Mouse (Mus musculus): Measurements from ENCODE around the gene Map3k15. TPM values are rescaled to one million over a fixed set of nuclear protein-coding genes. Genes with fewer than 3 reads are reported as not detected.

Gene Map3k15
- polyA plus RNA-seq, 1 experiment from 2014 or later: 0.58 TPM

GRCm38 (mm10) chrX:160107817-160108216 is 119.6 kb downstream of the Map3k15 start:
- no peak overlapping the region for H3K9ac ChIP-seq (ENCODE audit: low read length)
- no peaks in the 10 kb centered on the region for H3K9me3 ChIP-seq (replicated peaks; ENCODE audit: control insufficient read depth, low read length)
- H3K4me2 ChIP-seq (ENCODE audit: low read depth, low read length): no peak overlapping the region
- H3K4me3 ChIP-seq (replicated peaks; ENCODE audit: low read length): no peak overlapping the region
- no peak for ATAC-seq (ENCODE audit: insufficient read depth, low FRiP score)
- H3K36me3 ChIP-seq (ENCODE audit: control insufficient read depth, insufficient read depth, low read length): no peaks in the 10 kb centered on the region
- no peaks in the 10 kb centered on the region; the same call in 1 of the 2 replicates for H3K27me3 ChIP-seq (ENCODE audit: control insufficient read depth, insufficient read depth, low read length)
- no peaks in the 10 kb centered on the region for H3K4me1 ChIP-seq (ENCODE audit: control insufficient read depth, insufficient read depth, low read length)
- H3K27ac ChIP-seq (ENCODE audit: low read length): no peak overlapping the region
- WGBS: 62% methylated on average over 4 of the region's 4 CpGs

GRCm38 (mm10) chrX:160113777-160114176 is 125.5 kb downstream of the Map3k15 start:
- Histone ChIP-seq H3K4me2 (ENCODE audit: low read depth, low read length) (no peak overlapping the region), H3K4me1 (ENCODE audit: control insufficient read depth, insufficient read depth, low read length) (no peaks in the 10 kb centered on the region), H3K27ac (ENCODE audit: low read length) (no peak overlapping the region), H3K27me3 (ENCODE audit: control insufficient read depth, insufficient read depth, low read length) (no peaks in the 10 kb centered on the region; the same call in 1 of the 2 replicates), H3K9ac (ENCODE audit: low read length) (no peak overlapping the region), H3K36me3 (ENCODE audit: control insufficient read depth, insufficient read depth, low read length) (no peaks in the 10 kb centered on the region), H3K9me3 (replicated peaks; ENCODE audit: control insufficient read depth, low read length) (no peaks in the 10 kb centered on the region), H3K4me3 (replicated peaks; ENCODE audit: low read length) (no peak overlapping the region)
- ATAC-seq (ENCODE audit: insufficient read depth, low FRiP score): no peak
- WGBS: 88% methylated on average over 1 of the region's 1 CpGs

GRCm38 (mm10) chrX:160116074-160116473 is 127.8 kb downstream of the Map3k15 start:
- Histone ChIP-seq H3K4me2 (ENCODE audit: low read depth, low read length) (no peak overlapping the region), H3K36me3 (ENCODE audit: control insufficient read depth, insufficient read depth, low read length) (no peaks in the 10 kb centered on the region), H3K4me1 (ENCODE audit: control insufficient read depth, insufficient read depth, low read length) (no peaks in the 10 kb centered on the region), H3K27me3 (ENCODE audit: control insufficient read depth, insufficient read depth, low read length) (no peaks in the 10 kb centered on the region; the same call in 1 of the 2 replicates), H3K9me3 (replicated peaks; ENCODE audit: control insufficient read depth, low read length) (no peaks in the 10 kb centered on the region), H3K9ac (ENCODE audit: low read length) (no peak overlapping the region), H3K4me3 (replicated peaks; ENCODE audit: low read length) (no peak overlapping the region), H3K27ac (ENCODE audit: low read length) (no peak overlapping the region)
- no peak for ATAC-seq (ENCODE audit: insufficient read depth, low FRiP score)

GRCm38 (mm10) chrX:160116658-160117057 is 128.4 kb downstream of the Map3k15 start:
- Histone ChIP-seq H3K9me3 (replicated peaks; ENCODE audit: control insufficient read depth, low read length) (no peaks in the 10 kb centered on the region), H3K4me2 (ENCODE audit: low read depth, low read length) (no peak overlapping the region), H3K4me3 (replicated peaks; ENCODE audit: low read length) (no peak overlapping the region), H3K36me3 (ENCODE audit: control insufficient read depth, insufficient read depth, low read length) (no peaks in the 10 kb centered on the region), H3K27me3 (ENCODE audit: control insufficient read depth, insufficient read depth, low read length) (no peaks in the 10 kb centered on the region; the same call in 1 of the 2 replicates), H3K27ac (ENCODE audit: low read length) (no peak overlapping the region), H3K9ac (ENCODE audit: low read length) (no peak overlapping the region), H3K4me1 (ENCODE audit: control insufficient read depth, insufficient read depth, low read length) (no peaks in the 10 kb centered on the region)
- ATAC-seq (ENCODE audit: insufficient read depth, low FRiP score): no peak
- WGBS: 76% methylated on average over 3 of the region's 3 CpGs

- Histone ChIP-seq H3K4me3 (replicated peaks; ENCODE audit: low read length) (no peak overlapping the region), H3K27me3 (ENCODE audit: control insufficient read depth, insufficient read depth, low read length) (no peaks in the 10 kb centered on the region; the same call in 1 of the 2 replicates), H3K27ac (ENCODE audit: low read length) (no peak overlapping the region), H3K4me2 (ENCODE audit: low read depth, low read length) (no peak overlapping the region), H3K36me3 (ENCODE audit: control insufficient read depth, insufficient read depth, low read length) (no peaks in the 10 kb centered on the region), H3K4me1 (ENCODE audit: control insufficient read depth, insufficient read depth, low read length) (peaks cover 3% of the 10 kb centered on the region; the same call in 1 of the 2 replicates), H3K9me3 (replicated peaks; ENCODE audit: control insufficient read depth, low read length) (no peaks in the 10 kb centered on the region), H3K9ac (ENCODE audit: low read length) (no peak overlapping the region)
- WGBS: 69% methylated on average over 11 of the region's 11 CpGs
- ATAC-seq (ENCODE audit: insufficient read depth, low FRiP score): no peak
Measured at GRCm38 (mm10) chrX:160134136-160134843, 146.1 kb downstream of the Map3k15 start.

- Histone ChIP-seq H3K9me3 (replicated peaks; ENCODE audit: control insufficient read depth, low read length) (no peaks in the 10 kb centered on the region), H3K27me3 (ENCODE audit: control insufficient read depth, insufficient read depth, low read length) (no peaks in the 10 kb centered on the region; the same call in 1 of the 2 replicates), H3K4me2 (ENCODE audit: low read depth, low read length) (peak overlapping the region; percentile 56), H3K4me3 (replicated peaks; ENCODE audit: low read length) (peak overlapping the region; percentile 62), H3K9ac (ENCODE audit: low read length) (no peak overlapping the region), H3K27ac (ENCODE audit: low read length) (no peak overlapping the region), H3K36me3 (ENCODE audit: control insufficient read depth, insufficient read depth, low read length) (no peaks in the 10 kb centered on the region), H3K4me1 (ENCODE audit: control insufficient read depth, insufficient read depth, low read length) (peaks cover 3% of the 10 kb centered on the region; the same call in 1 of the 2 replicates)
- no peak for ATAC-seq (ENCODE audit: insufficient read depth, low FRiP score)
- WGBS: 47% methylated on average over 6 of the region's 6 CpGs
Measured at GRCm38 (mm10) chrX:160135719-160136118, 147.5 kb downstream of the Map3k15 start.

- 41% methylated on average over 5 of the region's 5 CpGs for WGBS
- Histone ChIP-seq H3K36me3 (ENCODE audit: control insufficient read depth, insufficient read depth, low read length) (no peaks in the 10 kb centered on the region), H3K27ac (ENCODE audit: low read length) (no peak overlapping the region), H3K27me3 (ENCODE audit: control insufficient read depth, insufficient read depth, low read length) (no peaks in the 10 kb centered on the region; the same call in 1 of the 2 replicates), H3K4me2 (ENCODE audit: low read depth, low read length) (peak overlapping the region; percentile 56), H3K9me3 (replicated peaks; ENCODE audit: control insufficient read depth, low read length) (no peaks in the 10 kb centered on the region), H3K9ac (ENCODE audit: low read length) (peak overlapping the region; percentile 48; the same call in 1 of the 2 replicates), H3K4me1 (ENCODE audit: control insufficient read depth, insufficient read depth, low read length) (peaks cover 3% of the 10 kb centered on the region; the same call in 1 of the 2 replicates), H3K4me3 (replicated peaks; ENCODE audit: low read length) (peak overlapping the region; percentile 62)
- no peak for ATAC-seq (ENCODE audit: insufficient read depth, low FRiP score)
Measured at GRCm38 (mm10) chrX:160136153-160136552, 147.9 kb downstream of the Map3k15 start.

GRCm38 (mm10) chrX:160137177-160137860 is 149.1 kb downstream of the Map3k15 start:
- peak overlapping the region; percentile 56 for H3K4me2 ChIP-seq (ENCODE audit: low read depth, low read length)
- peak overlapping the region; percentile 62 for H3K4me3 ChIP-seq (replicated peaks; ENCODE audit: low read length)
- H3K9me3 ChIP-seq (replicated peaks; ENCODE audit: control insufficient read depth, low read length): no peaks in the 10 kb centered on the region
- peaks cover 3% of the 10 kb centered on the region; the same call in 1 of the 2 replicates for H3K4me1 ChIP-seq (ENCODE audit: control insufficient read depth, insufficient read depth, low read length)
- ATAC-seq (ENCODE audit: insufficient read depth, low FRiP score): no peak
- 17% methylated on average over 18 of the region's 18 CpGs for WGBS
- H3K27me3 ChIP-seq (ENCODE audit: control insufficient read depth, insufficient read depth, low read length): no peaks in the 10 kb centered on the region; the same call in 1 of the 2 replicates
- no peaks in the 10 kb centered on the region for H3K36me3 ChIP-seq (ENCODE audit: control insufficient read depth, insufficient read depth, low read length)
- peak overlapping the region; percentile 76 for H3K9ac ChIP-seq (ENCODE audit: low read length)
- peak overlapping the region; percentile 96 for H3K27ac ChIP-seq (ENCODE audit: low read length)

Measured in stomach, embryonic 16.5 days (tissue).